Mouse (Mus musculus) spleen, adult 2 months (tissue): ENCODE results near the gene H2-DMb2.

ENCODE experiments used
- CTCF ChIP-seq: fragments of 200-500 bp; IDR thresholded peaks from 2 replicates; pipeline ENCODE4 v1.5.1; 2011; ENCODE audit warnings: mild to moderate bottlenecking, inconsistent platforms; ENCODE audit not compliant: insufficient read depth, insufficient read length, insufficient replicate concordance; ENCODE audit errors: extremely low read depth
- POLR2A ChIP-seq: fragments of 200-500 bp; IDR thresholded peaks from 2 replicates; pipeline ENCODE4 v1.6.1; 2011; ENCODE audit warnings: low read depth, low read length, inconsistent platforms

DNA sequence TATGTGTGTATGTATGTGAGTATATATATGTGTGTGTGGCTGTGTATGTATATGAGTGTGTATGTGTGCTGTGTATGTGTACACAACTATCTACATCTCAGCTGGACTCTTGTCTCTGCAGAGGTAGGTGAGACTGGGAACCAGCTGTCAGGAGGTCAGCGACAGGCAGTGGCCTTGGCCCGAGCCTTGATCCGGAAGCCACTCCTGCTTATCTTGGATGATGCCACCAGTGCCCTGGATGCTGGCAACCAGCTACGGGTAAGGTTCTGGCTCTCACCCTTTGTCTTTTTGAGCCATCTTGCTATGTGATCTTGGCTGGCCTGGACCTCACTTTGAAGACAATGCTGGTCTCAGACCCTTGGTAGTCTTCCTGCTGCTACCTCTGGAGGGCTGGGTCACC lies 51.6 kb downstream of the H2-DMb2 start:
- TF ChIP-seq POLR2A, result no peak
- TF ChIP-seq CTCF, result no peak
